Mouse (Mus musculus): Measurements from ENCODE around the gene Appl2. TPM values are rescaled to one million over a fixed set of nuclear protein-coding genes. Genes with fewer than 3 reads are reported as not detected.

Gene Appl2
- polyA plus RNA-seq, 1 experiment: 0.13 TPM

DNA sequence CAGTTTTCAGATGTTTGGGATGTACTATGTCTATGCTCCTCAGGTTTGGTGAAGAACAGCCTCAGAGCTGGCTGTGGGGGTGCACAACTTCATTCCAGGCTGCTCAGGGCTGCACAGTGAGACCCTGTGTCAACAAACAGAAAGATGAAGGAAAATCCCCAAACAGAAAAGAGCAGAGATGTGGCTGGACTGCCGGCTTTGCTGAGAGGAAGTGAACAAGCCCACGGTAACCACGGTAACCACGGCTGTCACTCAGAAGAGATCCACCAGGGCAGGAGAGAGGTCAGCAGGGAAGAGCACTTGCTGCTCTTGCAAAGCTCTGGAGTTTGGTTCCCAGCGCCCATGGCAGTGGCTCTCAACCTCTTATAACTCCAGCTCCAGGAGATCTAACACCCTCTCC, 14.1 kb downstream of the Appl2 start:
- TF ChIP-seq TAL1 (IDR thresholded peaks at IDR 0.05; ENCODE audit: low read length) (no peak), GATA1 (IDR thresholded peaks at IDR 0.05; ENCODE audit: low read length) (no peak)
- H3K27me3 ChIP-seq (ENCODE audit: control insufficient read depth): peaks cover 3% of the 10 kb centered on the region; the same call in 1 of the 2 replicates
- peaks cover 6% of the 10 kb centered on the region; the same call in 1 of the 2 replicates for H3K36me3 ChIP-seq (ENCODE audit: control insufficient read depth)
- no peak overlapping the region for H3K4me3 ChIP-seq (replicated peaks)
- no peaks in the 10 kb centered on the region for H3K4me1 ChIP-seq (ENCODE audit: control insufficient read depth)
- H3K9me3 ChIP-seq (ENCODE audit: control insufficient read depth, low read length): no peaks in the 10 kb centered on the region

DNA sequence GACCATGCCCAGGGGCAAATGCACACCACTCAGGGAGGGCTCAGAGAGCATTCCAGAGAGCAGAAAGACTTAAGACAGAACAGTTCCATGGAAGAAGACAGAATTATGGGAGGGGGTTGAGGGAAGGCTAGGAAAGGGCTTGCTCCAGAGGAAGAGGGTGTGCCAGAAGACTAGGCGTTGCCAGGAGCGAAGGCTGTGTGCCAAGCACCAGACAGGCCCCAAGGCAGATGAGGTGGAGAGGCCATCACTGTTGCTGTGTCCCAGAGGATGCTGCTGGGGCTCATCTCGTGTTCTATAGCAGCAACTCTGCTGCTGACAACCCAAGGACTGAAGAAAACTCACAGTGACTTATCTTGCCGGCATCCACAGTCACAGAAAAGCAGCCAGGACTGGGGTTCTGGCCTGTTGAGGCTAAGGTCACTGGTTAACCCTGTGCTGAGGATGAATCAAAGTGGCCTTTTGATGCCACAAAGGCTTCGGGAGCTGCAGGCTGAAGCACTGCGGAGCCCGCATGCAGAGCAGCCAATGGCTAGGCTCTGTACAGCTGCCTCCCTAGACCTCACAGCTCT, 15.6 kb downstream of the Appl2 start:
- Histone ChIP-seq H3K4me1 (ENCODE audit: control insufficient read depth) (no peaks in the 10 kb centered on the region), H3K27me3 (ENCODE audit: control insufficient read depth) (peaks cover 3% of the 10 kb centered on the region; the same call in 1 of the 2 replicates), H3K36me3 (ENCODE audit: control insufficient read depth) (peaks cover 6% of the 10 kb centered on the region; the same call in 1 of the 2 replicates), H3K4me3 (replicated peaks) (no peak overlapping the region), H3K9me3 (ENCODE audit: control insufficient read depth, low read length) (no peaks in the 10 kb centered on the region)
- TF ChIP-seq TAL1 (IDR thresholded peaks at IDR 0.05; ENCODE audit: low read length) (no peak), GATA1 (IDR thresholded peaks at IDR 0.05; ENCODE audit: low read length) (no peak)

DNA sequence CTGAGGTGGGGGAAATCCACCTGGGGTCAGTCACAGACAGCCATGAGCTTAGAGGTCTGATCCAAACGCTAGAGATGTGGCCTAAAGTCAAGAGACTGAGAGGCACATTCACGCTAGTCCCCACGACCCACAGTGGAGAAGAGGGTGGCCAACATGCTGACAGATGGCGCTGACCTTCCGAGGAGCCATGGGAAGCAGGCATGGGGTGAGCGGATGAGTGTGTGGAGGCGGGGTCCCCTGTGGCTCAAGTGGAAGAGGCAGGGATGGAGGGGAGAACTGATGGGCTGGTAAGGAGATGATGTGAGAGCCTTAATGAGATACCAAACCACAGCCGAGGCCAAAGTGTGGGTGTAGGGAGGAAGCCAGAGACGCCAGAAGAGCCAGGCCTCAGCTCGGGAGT, 16.8 kb downstream of the Appl2 start:
- Histone ChIP-seq H3K4me3 (replicated peaks) (no peak overlapping the region), H3K36me3 (ENCODE audit: control insufficient read depth) (peaks cover 6% of the 10 kb centered on the region; the same call in 1 of the 2 replicates), H3K9me3 (ENCODE audit: control insufficient read depth, low read length) (no peaks in the 10 kb centered on the region), H3K4me1 (ENCODE audit: control insufficient read depth) (no peaks in the 10 kb centered on the region), H3K27me3 (ENCODE audit: control insufficient read depth) (peaks cover 3% of the 10 kb centered on the region; the same call in 1 of the 2 replicates)
- TF ChIP-seq GATA1 (IDR thresholded peaks at IDR 0.05; ENCODE audit: low read length) (no peak), TAL1 (IDR thresholded peaks at IDR 0.05; ENCODE audit: low read length) (no peak)

DNA sequence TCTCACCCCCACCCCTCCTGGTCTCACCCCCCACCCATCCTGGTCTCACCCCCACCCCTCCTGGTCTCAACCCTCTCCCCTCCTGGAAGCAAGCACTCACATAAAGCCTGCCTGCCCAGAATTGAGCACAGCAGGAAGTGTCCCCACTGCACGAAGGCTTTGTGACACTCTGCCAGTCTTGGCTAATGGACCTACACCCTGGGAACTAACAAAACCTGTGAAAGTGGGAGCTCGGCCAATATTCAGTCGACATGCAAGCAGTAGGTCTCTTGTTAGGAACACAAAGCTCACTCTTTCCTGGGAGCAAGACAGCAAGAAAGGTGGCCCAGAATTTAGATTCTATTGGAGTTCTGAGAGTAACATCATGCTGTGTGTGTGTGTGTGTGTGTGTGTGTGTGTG, 17.6 kb downstream of the Appl2 start:
- no peaks in the 10 kb centered on the region for H3K4me1 ChIP-seq (ENCODE audit: control insufficient read depth)
- H3K27me3 ChIP-seq (ENCODE audit: control insufficient read depth): peaks cover under 1% of the 10 kb centered on the region; the same call in 1 of the 2 replicates
- no peak overlapping the region for H3K4me3 ChIP-seq (replicated peaks)
- H3K36me3 ChIP-seq (ENCODE audit: control insufficient read depth): peaks cover 6% of the 10 kb centered on the region; the same call in 1 of the 2 replicates
- H3K9me3 ChIP-seq (ENCODE audit: control insufficient read depth, low read length): no peaks in the 10 kb centered on the region
- TF ChIP-seq TAL1 (IDR thresholded peaks at IDR 0.05; ENCODE audit: low read length): no peak
- TF ChIP-seq GATA1 (IDR thresholded peaks at IDR 0.05; ENCODE audit: low read length): no peak

DNA sequence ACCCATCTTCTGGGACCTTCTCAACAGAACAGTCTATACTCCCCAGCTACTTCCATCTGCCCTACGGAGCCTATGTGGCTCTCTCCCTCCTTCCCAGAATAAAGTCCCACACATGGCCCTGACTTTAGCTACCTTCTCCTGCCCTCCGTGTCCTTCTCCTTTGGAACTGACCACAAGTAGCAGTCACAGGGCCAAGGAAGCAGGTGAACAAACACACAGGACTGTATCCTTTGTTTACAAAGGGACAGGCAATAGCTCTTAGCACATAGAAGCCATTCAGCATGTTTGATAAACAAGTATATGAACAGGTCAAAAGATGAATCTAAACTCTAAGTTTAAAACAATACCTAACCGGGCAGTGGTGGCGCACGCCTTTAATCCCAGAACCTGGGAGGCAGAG, 18.7 kb downstream of the Appl2 start:
- Histone ChIP-seq H3K4me1 (ENCODE audit: control insufficient read depth) (no peaks in the 10 kb centered on the region), H3K27me3 (ENCODE audit: control insufficient read depth) (no peaks in the 10 kb centered on the region), H3K36me3 (ENCODE audit: control insufficient read depth) (peaks cover 6% of the 10 kb centered on the region; the same call in 1 of the 2 replicates), H3K9me3 (ENCODE audit: control insufficient read depth, low read length) (no peaks in the 10 kb centered on the region), H3K4me3 (replicated peaks) (no peak overlapping the region)
- TF ChIP-seq TAL1 (IDR thresholded peaks at IDR 0.05; ENCODE audit: low read length): no peak

DNA sequence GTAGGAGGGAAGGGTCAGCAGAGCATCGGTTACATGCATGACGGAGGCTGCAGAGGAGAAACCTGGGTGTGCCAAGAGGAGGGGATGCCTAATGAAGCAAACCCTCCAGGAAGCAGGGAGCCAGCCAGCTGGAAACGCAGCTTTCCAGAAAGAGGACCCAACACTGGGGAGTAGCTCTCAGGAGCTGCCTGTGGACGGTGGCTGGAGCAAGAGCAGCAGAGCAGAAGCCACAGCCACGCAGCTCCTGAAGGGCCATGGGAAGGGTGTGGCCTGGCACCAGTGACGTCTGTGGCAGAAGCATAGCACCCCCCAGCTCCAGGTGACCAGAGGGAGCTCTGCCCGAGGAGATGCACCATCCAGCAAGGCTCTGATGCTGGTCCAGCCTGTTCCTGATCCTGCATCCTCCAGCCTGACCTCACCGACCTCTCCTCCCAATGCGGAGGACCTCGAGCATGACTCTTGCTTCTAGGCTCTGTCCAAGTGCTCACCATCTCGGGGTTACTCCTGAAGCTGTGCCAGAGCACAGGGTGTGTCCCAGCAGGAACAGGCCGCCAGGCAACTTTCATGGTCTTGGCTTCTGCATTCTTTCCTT, 19.3 kb downstream of the Appl2 start:
- Histone ChIP-seq H3K27me3 (ENCODE audit: control insufficient read depth) (no peaks in the 10 kb centered on the region), H3K4me3 (replicated peaks) (no peak overlapping the region), H3K4me1 (ENCODE audit: control insufficient read depth) (no peaks in the 10 kb centered on the region), H3K36me3 (ENCODE audit: control insufficient read depth) (peaks cover 6% of the 10 kb centered on the region; the same call in 1 of the 2 replicates), H3K9me3 (ENCODE audit: control insufficient read depth, low read length) (no peaks in the 10 kb centered on the region)
- no peak for TF ChIP-seq GATA1 (IDR thresholded peaks at IDR 0.05; ENCODE audit: low read length)
- TF ChIP-seq TAL1 (IDR thresholded peaks at IDR 0.05; ENCODE audit: low read length): no peak

DNA sequence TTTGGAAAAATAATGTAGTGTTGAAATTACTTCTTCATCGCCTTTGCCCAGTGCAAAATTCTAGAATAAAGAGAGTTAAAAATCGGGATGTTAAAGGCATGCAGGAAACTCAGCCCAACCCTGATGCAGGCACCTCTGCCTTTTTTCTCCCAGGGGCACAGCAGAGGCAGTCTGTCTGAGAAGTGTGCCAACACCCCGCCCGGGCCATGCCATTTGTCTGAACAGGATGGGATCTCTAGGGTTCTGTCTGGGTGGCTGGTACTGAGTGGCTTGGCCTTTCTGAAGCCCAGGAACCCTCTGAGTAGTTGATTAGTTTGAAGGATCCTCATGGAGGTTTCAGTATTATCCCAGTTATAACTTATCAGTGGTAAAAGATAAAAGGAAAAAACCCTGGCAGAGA, 20.3 kb downstream of the Appl2 start:
- Histone ChIP-seq H3K36me3 (ENCODE audit: control insufficient read depth) (peaks cover 6% of the 10 kb centered on the region; the same call in 1 of the 2 replicates), H3K4me1 (ENCODE audit: control insufficient read depth) (no peaks in the 10 kb centered on the region), H3K9me3 (ENCODE audit: control insufficient read depth, low read length) (no peaks in the 10 kb centered on the region), H3K27me3 (ENCODE audit: control insufficient read depth) (no peaks in the 10 kb centered on the region), H3K4me3 (replicated peaks) (no peak overlapping the region)
- TF ChIP-seq TAL1 (IDR thresholded peaks at IDR 0.05; ENCODE audit: low read length): no peak
- TF ChIP-seq GATA1 (IDR thresholded peaks at IDR 0.05; ENCODE audit: low read length): no peak

DNA sequence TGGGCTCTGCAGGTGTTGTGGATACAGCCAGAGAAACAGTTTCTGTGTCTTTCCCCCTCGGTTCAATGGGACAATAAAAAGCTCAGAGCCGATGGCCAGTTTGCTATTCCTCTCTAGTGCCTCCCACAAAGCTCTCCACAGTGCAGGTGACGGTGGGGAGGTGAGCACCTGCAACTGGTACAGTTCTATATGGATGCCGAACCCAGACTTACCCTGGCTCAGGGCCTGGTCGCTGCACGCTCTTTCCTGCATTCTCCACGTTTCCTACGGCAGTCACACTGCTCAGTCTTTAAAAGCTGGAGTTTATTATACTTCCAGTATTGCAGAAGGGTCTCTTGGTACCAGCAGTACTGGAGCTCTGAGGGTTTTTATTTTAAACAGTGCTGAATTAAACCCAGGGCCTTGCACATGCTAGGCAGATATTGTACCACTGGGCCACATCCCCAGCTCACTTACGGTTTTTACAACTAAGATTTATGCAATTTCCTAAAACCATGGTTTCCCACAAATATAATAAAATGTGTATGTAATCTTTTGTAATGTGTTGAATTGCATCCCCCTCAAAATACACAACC, 21.3 kb downstream of the Appl2 start:
- no peaks in the 10 kb centered on the region for H3K27me3 ChIP-seq (ENCODE audit: control insufficient read depth)
- TF ChIP-seq GATA1 (IDR thresholded peaks at IDR 0.05; ENCODE audit: low read length) (no peak), TAL1 (IDR thresholded peaks at IDR 0.05; ENCODE audit: low read length) (no peak)

DNA sequence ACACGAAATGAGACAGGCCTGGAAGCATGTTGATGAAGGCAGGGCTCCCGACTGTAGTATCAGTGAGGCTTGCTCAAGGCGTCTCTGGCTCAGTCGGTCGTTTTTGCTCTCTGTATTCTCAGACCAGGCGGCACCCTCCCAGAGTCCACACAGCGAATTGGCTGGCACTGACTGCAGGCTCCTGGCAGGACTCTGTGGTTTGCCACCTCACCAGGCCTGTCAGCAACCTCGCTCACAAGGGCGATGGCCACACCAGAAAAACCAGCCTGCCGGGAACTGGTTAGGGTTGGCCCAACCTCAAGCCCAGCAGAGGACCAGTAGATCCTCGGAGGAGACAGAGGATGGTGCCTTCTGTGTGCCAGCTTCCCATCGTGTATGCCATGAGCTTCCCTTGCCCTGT, 23.7 kb downstream of the Appl2 start:
- TF ChIP-seq GATA1 (IDR thresholded peaks at IDR 0.05; ENCODE audit: low read length) (no peak), TAL1 (IDR thresholded peaks at IDR 0.05; ENCODE audit: low read length) (no peak)
- no peaks in the 10 kb centered on the region for H3K4me1 ChIP-seq (ENCODE audit: control insufficient read depth)
- no peaks in the 10 kb centered on the region for H3K27me3 ChIP-seq (ENCODE audit: control insufficient read depth)

More for the DNA sequence above, 21.3 kb downstream of the Appl2 start:
- no peaks in the 10 kb centered on the region for H3K9me3 ChIP-seq (ENCODE audit: control insufficient read depth, low read length)
- H3K4me3 ChIP-seq (replicated peaks): no peak overlapping the region
- no peaks in the 10 kb centered on the region for H3K4me1 ChIP-seq (ENCODE audit: control insufficient read depth)
- peaks cover 4% of the 10 kb centered on the region; the same call in 1 of the 2 replicates for H3K36me3 ChIP-seq (ENCODE audit: control insufficient read depth)

More for the DNA sequence above, 23.7 kb downstream of the Appl2 start:
- Histone ChIP-seq H3K36me3 (ENCODE audit: control insufficient read depth) (peaks cover 3% of the 10 kb centered on the region; the same call in 1 of the 2 replicates), H3K9me3 (ENCODE audit: control insufficient read depth, low read length) (no peaks in the 10 kb centered on the region), H3K4me3 (replicated peaks) (no peak overlapping the region)
